Mouse (Mus musculus) cerebellum, adult 2 months (tissue): Measurements from ENCODE around the gene Ap3m1.

Experiments used
- CTCF ChIP-seq: fragments of 200-500 bp; IDR thresholded peaks from 2 replicates; pipeline ENCODE4 v1.5.1; 2011; ENCODE audit warnings: low read depth, mild to moderate bottlenecking, control low read depth, low read length, moderate library complexity, borderline replicate concordance; ENCODE audit not compliant: insufficient read depth
- POLR2A ChIP-seq: fragments of 200-500 bp; IDR thresholded peaks from 2 replicates; pipeline ENCODE4 v1.6.1; 2011; ENCODE audit warnings: low read length, control low read depth, borderline replicate concordance; ENCODE audit not compliant: insufficient read depth

- TF ChIP-seq POLR2A (no peak), CTCF (peak; percentile 32; the same call in 1 of the 2 replicates)
Measured at GRCm38 (mm10) chr14:21018977-21019376, 33.3 kb downstream of the Ap3m1 start.
